Mouse (Mus musculus) midbrain, embryonic 10.5 days (tissue): Measurements from ENCODE around the gene Utrn. TPM values are rescaled to one million over a fixed set of nuclear protein-coding genes. Genes with fewer than 3 reads are reported as not detected.

ENCODE experiments used
- DNase-seq: peaks from one replicate; pipeline ENCODE4 v3.0.0-alpha.2; 2017; ENCODE audit warnings: low spot score
- H3K27ac ChIP-seq: fragments of 300-500 bp; sonication (generic); replicated peaks from 2 replicates; pipeline ENCODE4 v1.5.1; 2016; ENCODE audit warnings: mild to moderate bottlenecking
- H3K27me3 ChIP-seq: fragments of 300-500 bp; sonication (generic); 2 replicates; pipeline ENCODE4 v1.6.1; 2016; ENCODE audit warnings: low read depth, mild to moderate bottlenecking; ENCODE audit not compliant: poor library complexity, severe bottlenecking
- H3K36me3 ChIP-seq: fragments of 300-500 bp; sonication (generic); 2 replicates; pipeline ENCODE4 v1.6.1; 2016; ENCODE audit warnings: mild to moderate bottlenecking, moderate library complexity
- H3K4me1 ChIP-seq: fragments of 300-500 bp; sonication (generic); 2 replicates; pipeline ENCODE4 v1.6.1; 2016
- H3K4me3 ChIP-seq: fragments of 300-500 bp; sonication (generic); 2 replicates; pipeline ENCODE4 v1.5.1; 2016; ENCODE audit warnings: mild to moderate bottlenecking, moderate library complexity
- H3K9me3 ChIP-seq: fragments of 300-500 bp; sonication (generic); replicated peaks from 2 replicates; pipeline ENCODE4 v1.6.1; 2016; ENCODE audit warnings: mild to moderate bottlenecking
- WGBS: fragments of 180-500 bp; shearing (Covaris S2); methylation state at CpG from one replicate; pipeline ENCODE4 v1.1.7; 2016; 5-methylcytosine and 5-hydroxymethylcytosine counted together
- polyA plus RNA-seq: library from polyadenylated mRNA; unstranded; fragments of >200 nt; fragmentation: Nextera tagmentation; extraction: Ambion mirVana; gene quantifications from 2 replicates; pipeline ENCODE4 v1.2.1, GENCODE M21; 2016

Utrn gene
- polyA plus RNA-seq, 1 experiment from 2014 or later: 38.8 TPM

- Histone ChIP-seq H3K9me3 (no peaks in the 10 kb centered on the region), H3K27me3 (no peaks in the 10 kb centered on the region), H3K36me3 (no peaks in the 10 kb centered on the region), H3K27ac (no peak overlapping the region), H3K4me1 (no peaks in the 10 kb centered on the region), H3K4me3 (no peak overlapping the region)
- DNase-seq: no peak
- WGBS: 86% methylated on average over 7 of the region's 7 CpGs
Measured at GRCm38 (mm10) chr10:12850781-12851471, 18.2 kb downstream of the Utrn start.

- H3K4me3 ChIP-seq: no peak overlapping the region
- H3K4me1 ChIP-seq: no peaks in the 10 kb centered on the region
- H3K27ac ChIP-seq: no peak overlapping the region
- no peaks in the 10 kb centered on the region for H3K9me3 ChIP-seq
- DNase-seq: no peak
- 87% methylated on average over 10 of the region's 10 CpGs for WGBS
- no peaks in the 10 kb centered on the region for H3K27me3 ChIP-seq
- H3K36me3 ChIP-seq: no peaks in the 10 kb centered on the region
Measured at GRCm38 (mm10) chr10:12848322-12849108, 20.6 kb downstream of the Utrn start.

GRCm38 (mm10) chr10:12842543-12842942 lies 26.6 kb downstream of the Utrn start:
- 87% methylated on average over 4 of the region's 4 CpGs for WGBS
- Histone ChIP-seq H3K27ac (no peak overlapping the region), H3K9me3 (no peaks in the 10 kb centered on the region), H3K36me3 (no peaks in the 10 kb centered on the region), H3K27me3 (no peaks in the 10 kb centered on the region), H3K4me3 (no peak overlapping the region), H3K4me1 (peaks cover 8% of the 10 kb centered on the region)
- no peak for DNase-seq

- WGBS: 78% methylated on average over 5 of the region's 5 CpGs
- Histone ChIP-seq H3K27me3 (no peaks in the 10 kb centered on the region), H3K27ac (no peak overlapping the region), H3K9me3 (no peaks in the 10 kb centered on the region), H3K4me3 (no peak overlapping the region), H3K4me1 (peaks cover 8% of the 10 kb centered on the region), H3K36me3 (no peaks in the 10 kb centered on the region)
- DNase-seq: no peak
Measured at GRCm38 (mm10) chr10:12841497-12841896, 27.7 kb downstream of the Utrn start.

GRCm38 (mm10) chr10:12837636-12838035 lies 31.5 kb downstream of the Utrn start:
- no peaks in the 10 kb centered on the region for H3K9me3 ChIP-seq
- no peak for DNase-seq
- no peaks in the 10 kb centered on the region for H3K36me3 ChIP-seq
- H3K27ac ChIP-seq: no peak overlapping the region
- no peak overlapping the region for H3K4me3 ChIP-seq
- H3K4me1 ChIP-seq: peaks cover 8% of the 10 kb centered on the region
- H3K27me3 ChIP-seq: no peaks in the 10 kb centered on the region
- 76% methylated on average over 1 of the region's 1 CpGs for whole genome bisulfite sequencing

- no peak overlapping the region for H3K4me3 ChIP-seq
- H3K9me3 ChIP-seq: no peaks in the 10 kb centered on the region
- 90% methylated on average over 14 of the region's 14 CpGs for WGBS
- DNase-seq: no peak
- no peaks in the 10 kb centered on the region for H3K27me3 ChIP-seq
- no peak overlapping the region for H3K27ac ChIP-seq
- no peaks in the 10 kb centered on the region for H3K4me1 ChIP-seq
- H3K36me3 ChIP-seq: no peaks in the 10 kb centered on the region
Measured at GRCm38 (mm10) chr10:12836048-12836816, 32.9 kb downstream of the Utrn start.

- WGBS: 77% methylated on average over 1 of the region's 1 CpGs
- Histone ChIP-seq H3K36me3 (no peaks in the 10 kb centered on the region), H3K9me3 (no peaks in the 10 kb centered on the region), H3K4me1 (no peaks in the 10 kb centered on the region), H3K27me3 (no peaks in the 10 kb centered on the region), H3K27ac (no peak overlapping the region), H3K4me3 (no peak overlapping the region)
- no peak for DNase-seq
Measured at GRCm38 (mm10) chr10:12834215-12834614, 35.0 kb downstream of the Utrn start.

GRCm38 (mm10) chr10:12832163-12832562 lies 37.0 kb downstream of the Utrn start:
- no peaks in the 10 kb centered on the region for H3K36me3 ChIP-seq
- H3K4me3 ChIP-seq: no peak overlapping the region
- 93% methylated on average over 8 of the region's 8 CpGs for WGBS
- H3K4me1 ChIP-seq: no peaks in the 10 kb centered on the region
- no peaks in the 10 kb centered on the region for H3K9me3 ChIP-seq
- DNase-seq: no peak
- H3K27ac ChIP-seq: no peak overlapping the region
- no peaks in the 10 kb centered on the region for H3K27me3 ChIP-seq

- Histone ChIP-seq H3K36me3 (no peaks in the 10 kb centered on the region), H3K9me3 (no peaks in the 10 kb centered on the region), H3K4me3 (no peak overlapping the region), H3K4me1 (0 out of 2 replicates have a peak, but pooled peaks cover 5% of the 10 kb centered on the region), H3K27ac (no peak overlapping the region), H3K27me3 (no peaks in the 10 kb centered on the region)
- WGBS: 74% methylated on average over 4 of the region's 4 CpGs
- no peak for DNase-seq
Measured at GRCm38 (mm10) chr10:12827778-12828177, 41.4 kb downstream of the Utrn start.

GRCm38 (mm10) chr10:12827306-12827705 lies 41.9 kb downstream of the Utrn start:
- no peak for DNase-seq
- no peak overlapping the region for H3K4me3 ChIP-seq
- H3K36me3 ChIP-seq: no peaks in the 10 kb centered on the region
- no peaks in the 10 kb centered on the region for H3K27me3 ChIP-seq
- 0 out of 2 replicates have a peak, but pooled peaks cover 5% of the 10 kb centered on the region for H3K4me1 ChIP-seq
- no peaks in the 10 kb centered on the region for H3K9me3 ChIP-seq
- 80% methylated on average over 3 of the region's 3 CpGs for WGBS
- H3K27ac ChIP-seq: no peak overlapping the region

GRCm38 (mm10) chr10:12826760-12827281 lies 42.3 kb downstream of the Utrn start:
- no peak for DNase-seq
- Histone ChIP-seq H3K27ac (no peak overlapping the region), H3K4me3 (no peak overlapping the region), H3K27me3 (no peaks in the 10 kb centered on the region), H3K9me3 (no peaks in the 10 kb centered on the region), H3K4me1 (0 out of 2 replicates have a peak, but pooled peaks cover 5% of the 10 kb centered on the region), H3K36me3 (no peaks in the 10 kb centered on the region)
- WGBS: 72% methylated on average over 6 of the region's 6 CpGs

GRCm38 (mm10) chr10:12824386-12824785 lies 44.8 kb downstream of the Utrn start:
- Histone ChIP-seq H3K4me3 (no peak overlapping the region), H3K36me3 (no peaks in the 10 kb centered on the region), H3K4me1 (0 out of 2 replicates have a peak, but pooled peaks cover 5% of the 10 kb centered on the region), H3K9me3 (no peaks in the 10 kb centered on the region), H3K27ac (no peak overlapping the region), H3K27me3 (no peaks in the 10 kb centered on the region)
- 63% methylated on average over 4 of the region's 4 CpGs for WGBS
- DNase-seq: no peak
